Mouse (Mus musculus) MEL (cell line): ENCODE data around the gene Nfkbie. TPM values are rescaled to one million over a fixed set of nuclear protein-coding genes. Genes with fewer than 3 reads are reported as not detected.

Experiments used
- DNase-seq: peaks from one replicate; pipeline ENCODE4 v3.0.0; 2011; ENCODE audit warnings: low read depth, low spot score
- H3K27ac ChIP-seq: 2 replicates; pipeline ENCODE4 v1.5.1; 2012; ENCODE audit warnings: low read depth, mild to moderate bottlenecking, control low read depth, low read length, moderate library complexity; ENCODE audit not compliant: control insufficient read depth
- H3K27me3 ChIP-seq, 2 experiments: fragments of 150-350 bp in 1 of 2; sonication (generic) in 1 of 2; 2 replicates each; pipeline ENCODE4 v1.6.1; 2012; ENCODE audit warnings: low read length in 2 of 2, mild to moderate bottlenecking in 2 of 2, improper control_type of control experiment in 1 of 2, moderate library complexity in 1 of 2; ENCODE audit not compliant: insufficient read depth in 2 of 2, control insufficient read depth in 1 of 2
- H3K36me3 ChIP-seq, 2 experiments: 2 replicates each; pipeline ENCODE4 v1.6.1; 2012 to 2014; ENCODE audit warnings: low read length in 2 of 2, improper control_type of control experiment in 1 of 2, inconsistent platforms in 1 of 2, mild to moderate bottlenecking in 1 of 2; ENCODE audit not compliant: insufficient read depth in 2 of 2, control insufficient read depth in 1 of 2
- H3K4me1 ChIP-seq, 2 experiments: fragments of 150-350 bp in 1 of 2; sonication (generic) in 1 of 2; 2 replicates each; pipeline ENCODE4 v1.6.1; 2012; ENCODE audit warnings: low read length in 2 of 2, improper control_type of control experiment in 1 of 2, mild to moderate bottlenecking in 1 of 2; ENCODE audit not compliant: insufficient read depth in 2 of 2, control insufficient read depth in 1 of 2
- H3K4me3 ChIP-seq, 2 experiments: fragments of 150-350 bp in 1 of 2; sonication (generic) in 1 of 2; 2 replicates each; pipeline ENCODE4 v1.5.1; 2012; ENCODE audit warnings: low read depth in 2 of 2, low read length in 2 of 2, mild to moderate bottlenecking in 2 of 2, moderate library complexity in 2 of 2, control low read depth in 1 of 2, improper control_type of control experiment in 1 of 2; ENCODE audit not compliant: control insufficient read depth in 1 of 2, insufficient read depth in 1 of 2
- H3K79me2 ChIP-seq: 2 replicates; pipeline ENCODE4 v1.6.1; 2012; ENCODE audit warnings: mild to moderate bottlenecking, low read length, moderate library complexity; ENCODE audit not compliant: control insufficient read depth, poor library complexity, insufficient read depth
- H3K9ac ChIP-seq: 2 replicates; pipeline ENCODE4 v1.6.1; 2012; ENCODE audit warnings: low read depth, mild to moderate bottlenecking, control low read depth, low read length, moderate library complexity; ENCODE audit not compliant: control insufficient read depth, poor library complexity, severe bottlenecking
- H3K9me3 ChIP-seq: fragments of 150-350 bp; sonication (generic); replicated peaks from 2 replicates; pipeline ENCODE4 v1.6.1; 2012; ENCODE audit warnings: mild to moderate bottlenecking, low read length, improper control_type of control experiment, moderate library complexity; ENCODE audit not compliant: insufficient read depth
- CTCF ChIP-seq, 3 experiments: IDR thresholded peaks in 2 of 3; conservative IDR thresholded peaks in 1 of 3; 2 replicates each; pipeline ENCODE4 v1.5.1; 2011 to 2012; ENCODE audit warnings: low read length in 3 of 3, low read depth in 2 of 3, mild to moderate bottlenecking in 2 of 3, improper control_type of control experiment in 1 of 3, inconsistent platforms in 1 of 3, mixed read lengths in 1 of 3, moderate library complexity in 1 of 3; ENCODE audit not compliant: control insufficient read depth in 1 of 3, insufficient read depth in 1 of 3, poor library complexity in 1 of 3, severe bottlenecking in 1 of 3
- E2F4 ChIP-seq: IDR thresholded peaks from 2 replicates; pipeline ENCODE4 v1.6.1; 2011; ENCODE audit warnings: low read depth, low read length, improper control_type of control experiment, borderline replicate concordance
- ELF1 ChIP-seq: IDR thresholded peaks from 2 replicates; pipeline ENCODE4 v1.6.1; 2014; ENCODE audit warnings: low read depth, mild to moderate bottlenecking, inconsistent platforms, low read length, improper control_type of control experiment, moderate library complexity
- EP300 ChIP-seq, 2 experiments: IDR thresholded peaks; 2 replicates each; pipeline ENCODE4 v1.6.1; 2011; ENCODE audit warnings: improper control_type of control experiment in 2 of 2, low read length in 2 of 2, low read depth in 1 of 2, mild to moderate bottlenecking in 1 of 2
- ETS1 ChIP-seq: IDR thresholded peaks from 2 replicates; pipeline ENCODE4 v1.6.1; 2012; ENCODE audit warnings: low read depth, mild to moderate bottlenecking, inconsistent platforms, low read length, improper control_type of control experiment, moderate library complexity
- GABPA ChIP-seq: IDR thresholded peaks from 2 replicates; pipeline ENCODE4 v1.6.1; 2012; ENCODE audit warnings: low read depth, mild to moderate bottlenecking, inconsistent platforms, low read length, improper control_type of control experiment, moderate library complexity
- GATA1 ChIP-seq: IDR thresholded peaks from 2 replicates; pipeline ENCODE4 v1.6.1; 2011; ENCODE audit warnings: low read depth, low read length, improper control_type of control experiment
- HCFC1 ChIP-seq: IDR thresholded peaks from 2 replicates; pipeline ENCODE4 v1.6.1; 2012; ENCODE audit warnings: low read depth, mild to moderate bottlenecking, inconsistent platforms, low read length, improper control_type of control experiment, moderate library complexity
- JUND ChIP-seq: IDR thresholded peaks from 2 replicates; pipeline ENCODE4 v1.6.1; 2011; ENCODE audit warnings: low read depth, mild to moderate bottlenecking, improper control_type of control experiment, low read length
- KAT2A ChIP-seq: conservative IDR thresholded peaks from 2 replicates; pipeline ENCODE4 v1.6.1; 2012; ENCODE audit warnings: low read depth, low read length, improper control_type of control experiment, inconsistent platforms
- MAFK ChIP-seq: IDR thresholded peaks from 2 replicates; pipeline ENCODE4 v1.6.1; 2011; ENCODE audit warnings: low read depth, mild to moderate bottlenecking, low read length, improper control_type of control experiment, borderline replicate concordance
- MAX ChIP-seq: IDR thresholded peaks from 2 replicates; pipeline ENCODE4 v1.6.1; 2011; ENCODE audit warnings: low read length, improper control_type of control experiment
- MAZ ChIP-seq: IDR thresholded peaks from 2 replicates; pipeline ENCODE4 v1.6.1; 2012; ENCODE audit warnings: low read depth, mild to moderate bottlenecking, inconsistent platforms, low read length, improper control_type of control experiment
- MXI1 ChIP-seq: IDR thresholded peaks from 2 replicates; pipeline ENCODE4 v1.6.1; 2011; ENCODE audit warnings: mild to moderate bottlenecking, low read depth, low read length, improper control_type of control experiment
- MYB ChIP-seq: IDR thresholded peaks from 2 replicates; pipeline ENCODE4 v1.6.1; 2011; ENCODE audit warnings: mild to moderate bottlenecking, low read depth, low read length, improper control_type of control experiment
- MYC ChIP-seq: IDR thresholded peaks from 2 replicates; pipeline ENCODE4 v1.6.1; 2011; ENCODE audit warnings: low read depth, mild to moderate bottlenecking, low read length, improper control_type of control experiment, moderate library complexity
- NELFE ChIP-seq: IDR thresholded peaks from 2 replicates; pipeline ENCODE4 v1.6.1; 2011; ENCODE audit warnings: low read depth, low read length, improper control_type of control experiment
- POLR2A ChIP-seq, 2 experiments: IDR thresholded peaks; 2 replicates each; pipeline ENCODE4 v1.6.1; 2011 to 2012; ENCODE audit warnings: low read length in 2 of 2, mild to moderate bottlenecking in 2 of 2, control low read depth in 1 of 2, improper control_type of control experiment in 1 of 2, low read depth in 1 of 2, moderate library complexity in 1 of 2; ENCODE audit not compliant: control insufficient read depth in 1 of 2, insufficient read depth in 1 of 2, poor library complexity in 1 of 2
- POLR2AphosphoS2 ChIP-seq: IDR thresholded peaks from 2 replicates; pipeline ENCODE4 v1.6.1; 2011; ENCODE audit warnings: low read length, improper control_type of control experiment
- POLR2AphosphoS5 ChIP-seq: IDR thresholded peaks from 2 replicates; pipeline ENCODE4 v1.6.1; 2012; ENCODE audit warnings: low read depth, borderline replicate concordance, mild to moderate bottlenecking, inconsistent platforms, low read length, moderate library complexity, mixed read lengths
- RCOR1 ChIP-seq: IDR thresholded peaks from 2 replicates; pipeline ENCODE4 v1.6.1; 2012; ENCODE audit warnings: low read depth, mild to moderate bottlenecking, inconsistent platforms, low read length, improper control_type of control experiment
- SIN3A ChIP-seq: IDR thresholded peaks from 2 replicates; pipeline ENCODE4 v1.6.1; 2012; ENCODE audit warnings: low read length, improper control_type of control experiment, inconsistent platforms
- SMC3 ChIP-seq: IDR thresholded peaks from 2 replicates; pipeline ENCODE4 v1.6.1; 2011; ENCODE audit warnings: low read depth, low read length, improper control_type of control experiment
- TBP ChIP-seq: IDR thresholded peaks from 2 replicates; pipeline ENCODE4 v1.8.0; 2011; ENCODE audit warnings: low read depth, low read length, improper control_type of control experiment
- TCF12 ChIP-seq: IDR thresholded peaks from 2 replicates; pipeline ENCODE4 v1.6.1; 2014; ENCODE audit warnings: low read depth, mild to moderate bottlenecking, inconsistent platforms, low read length, improper control_type of control experiment, moderate library complexity
- USF2 ChIP-seq, 2 experiments: IDR thresholded peaks; 2 replicates each; pipeline ENCODE4 v1.6.1; 2011 to 2012; ENCODE audit warnings: improper control_type of control experiment in 2 of 2, low read length in 2 of 2, borderline replicate concordance in 1 of 2, inconsistent platforms in 1 of 2, low read depth in 1 of 2, mild to moderate bottlenecking in 1 of 2; ENCODE audit not compliant: insufficient read depth in 1 of 2
- ZC3H11A ChIP-seq: IDR thresholded peaks from 2 replicates; pipeline ENCODE4 v1.6.1; 2012; ENCODE audit warnings: low read depth, mild to moderate bottlenecking, inconsistent platforms, low read length, improper control_type of control experiment
- ZKSCAN1 ChIP-seq: IDR thresholded peaks from 2 replicates; pipeline ENCODE4 v1.6.1; 2012; ENCODE audit warnings: low read depth, mild to moderate bottlenecking, inconsistent platforms, low read length, improper control_type of control experiment, moderate library complexity
- ZMIZ1 ChIP-seq: IDR thresholded peaks from 2 replicates; pipeline ENCODE4 v1.6.1; 2012; ENCODE audit warnings: low read depth, mild to moderate bottlenecking, inconsistent platforms, low read length, improper control_type of control experiment, moderate library complexity
- ZNF384 ChIP-seq: IDR thresholded peaks from 2 replicates; pipeline ENCODE4 v1.6.1; 2012; ENCODE audit warnings: low read depth, mild to moderate bottlenecking, inconsistent platforms, low read length, improper control_type of control experiment
- polyA plus RNA-seq, 2 experiments: library from polyadenylated mRNA; stranded (reverse) in 1 of 2; unstranded in 1 of 2; fragments of >175 nt in 1 of 2; fragments of >200 nt in 1 of 2; gene quantifications; 2 replicates each; pipeline versions ENCODE4 v1.2.1 to v1.2.4; 2012; ENCODE audit warnings: low replicate concordance in 2 of 2, low read depth in 1 of 2; ENCODE audit not compliant: insufficient read length in 2 of 2, insufficient read depth in 1 of 2, missing spikeins in 1 of 2
- total RNA-seq: library from RNA; depleted of rRNA; stranded (reverse); fragments of 300-350 nt; gene quantifications from 2 replicates; pipeline ENCODE4 v1.2.3, GENCODE M21; 2012

Nfkbie gene
- total and polyA plus RNA-seq, 3 experiments = 2.7 to 5.7 TPM; not detected in 1

GRCm38 (mm10) chr17:45505941-45506465, 49.5 kb upstream of the Nfkbie start:
- H3K27me3 ChIP-seq = no peaks in the 10 kb centered on the region
- H3K79me2 ChIP-seq = no peaks in the 10 kb centered on the region; the same call in 1 of the 2 replicates
- peaks cover 14 to 38% of the 10 kb centered on the region in 2 experiments for H3K4me1 ChIP-seq

GRCm38 (mm10) chr17:45506700-45507189, 48.8 kb upstream of the Nfkbie start, which contains the start of gene Aars2:
Aars2 (plus strand) TSS chr17:45506841.
- Histone ChIP-seq H3K27me3 (no peaks in the 10 kb centered on the region), H3K4me3 (peak within 1 kb of the TSS; percentile 79 to 90), H3K9me3 (no peaks in the 10 kb centered on the region), H3K79me2 (no peaks in the 10 kb centered on the region; the same call in 1 of the 2 replicates), H3K4me1 (peaks cover 14 to 40% of the 10 kb centered on the region in 2 experiments), H3K9ac (peak within 1 kb of the TSS; percentile 92), H3K36me3 (peaks cover 0 to 21% of the 10 kb centered on the region in 2 experiments; a peak in 2 of 4 replicates), H3K27ac (peak within 1 kb of the TSS; percentile 77)
- peak; percentile 97 for DNase-seq
- TF ChIP-seq ELF1 (peak; percentile 65), ETS1 (no peak; the same call in 1 of the 2 replicates), TBP (peak; percentile 59; the same call in 1 of the 2 replicates), MXI1 (peak; percentile 53; the same call in 1 of the 2 replicates), ZC3H11A (no peak), ZMIZ1 (no peak), SIN3A (peak; percentile 84), ZKSCAN1 (no peak), NELFE (peak; percentile 81), CTCF (IDR thresholded peaks at IDR 0.05 in 2 of 3, conservative IDR thresholded peaks at IDR 0.05 in 1 of 3; ENCODE audit: control insufficient read depth in 1 of 3, insufficient read depth in 1 of 3, low read depth in 2 of 3, low read length in 3 of 3, poor library complexity in 1 of 3, severe bottlenecking in 1 of 3) (peak; percentile 56 to 98 (median 88); a peak in 5 of 6 replicates), POLR2A (IDR thresholded peaks at IDR 0.05; ENCODE audit: control insufficient read depth in 1 of 2, insufficient read depth in 1 of 2, low read depth in 1 of 2, low read length in 2 of 2, poor library complexity in 1 of 2) (peak; percentile 87 to 96), HCFC1 (peak; percentile 96), RCOR1 (no peak), GABPA (peak; percentile 89; the same call in 1 of the 2 replicates), TCF12 (peak; percentile 73; the same call in 1 of the 2 replicates), MYB (peak; percentile 27; the same call in 1 of the 2 replicates), EP300 (IDR thresholded peaks at IDR 0.05; ENCODE audit: low read depth in 1 of 2, low read length in 2 of 2) (0 out of 4 replicates have a peak, but pooled peaks of 1 of the 2 experiments have one; percentile 36), KAT2A (peak; percentile 87), MAZ (peak; percentile 95), POLR2AphosphoS5 (no peak), SMC3 (no peak), E2F4 (no peak), ZNF384 (no peak), POLR2AphosphoS2 (0 out of 2 replicates have a peak, but pooled peaks have one; percentile 43), GATA1 (no peak)

More at GRCm38 (mm10) chr17:45505941-45506465, 49.5 kb upstream of the Nfkbie start:
- no peak for DNase-seq
- Histone ChIP-seq H3K9ac (peak overlapping the region; percentile 43), H3K9me3 (no peaks in the 10 kb centered on the region), H3K4me3 (peak overlapping the region in 1 of 2 experiments; percentile 90; a peak in 2 of 4 replicates), H3K27ac (no peak overlapping the region), H3K36me3 (peaks cover 0 to 19% of the 10 kb centered on the region in 2 experiments; a peak in 2 of 4 replicates)
- TF ChIP-seq USF2 (IDR thresholded peaks at IDR 0.05; ENCODE audit: borderline replicate concordance in 1 of 2, insufficient read depth in 1 of 2, low read depth in 1 of 2, low read length in 2 of 2) = no peak
- TF ChIP-seq MAFK = no peak
- no peak for TF ChIP-seq RCOR1
- no peak for TF ChIP-seq EP300 (IDR thresholded peaks at IDR 0.05; ENCODE audit: low read depth in 1 of 2, low read length in 2 of 2)
- no peak for TF ChIP-seq SIN3A
- no peak for TF ChIP-seq MYB
- no peak for TF ChIP-seq JUND
- TF ChIP-seq ETS1 = no peak
- no peak for TF ChIP-seq MAX
- TF ChIP-seq POLR2AphosphoS5 = no peak
- no peak for TF ChIP-seq MYC
- no peak for TF ChIP-seq POLR2AphosphoS2
- no peak for TF ChIP-seq TCF12
- no peak for TF ChIP-seq GABPA
- no peak for TF ChIP-seq KAT2A
